Mouse (Mus musculus): ENCODE data around the gene Pak2. TPM values are rescaled to one million over a fixed set of nuclear protein-coding genes. Genes with fewer than 3 reads are reported as not detected.

The Pak2 gene
- polyA plus RNA-seq (2015; fragmentation: Nextera tagmentation; extraction: Ambion mirVana), result 37.5 and 40.4 TPM in 2 replicates

DNA sequence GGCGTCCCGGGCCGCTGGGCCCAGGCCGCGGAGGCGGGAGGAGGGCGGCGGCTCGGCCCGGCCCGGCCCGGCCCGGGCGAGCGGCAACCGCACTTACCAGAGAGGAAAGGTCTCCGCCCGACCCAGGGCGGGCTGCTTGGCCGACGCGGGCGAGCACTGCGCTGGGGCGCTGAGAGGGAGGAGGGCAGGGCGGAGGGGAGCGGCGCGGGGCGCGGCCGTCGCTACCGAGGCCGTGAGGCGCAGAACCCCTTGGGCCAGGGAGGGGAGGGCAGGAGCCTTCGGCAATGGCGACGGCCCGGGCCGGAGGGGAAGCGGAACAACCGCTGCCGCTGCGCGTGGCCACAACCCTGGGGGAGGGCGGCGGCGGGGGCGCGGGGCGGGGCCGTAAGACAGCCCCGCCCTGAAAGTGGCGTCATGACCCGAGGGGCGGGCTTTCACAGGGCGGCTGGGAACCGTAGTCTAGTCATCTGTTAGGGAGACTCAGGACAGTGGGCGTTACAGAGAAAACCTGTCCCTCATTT, at the start of gene Pak2:
Pak2 (minus strand) TSS at position 352 of the 521 bp plus-strand sequence.
- H3K27me3 ChIP-seq (ENCODE audit: control insufficient read depth, insufficient read depth, low read depth, low read length), result no peaks in the 10 kb centered on the region
- H3K4me2 ChIP-seq (ENCODE audit: low read length), result peak within 1 kb of the TSS; percentile 74
- H3K4me1 ChIP-seq (ENCODE audit: control insufficient read depth, insufficient read depth, low read length), result peaks cover 23% of the 10 kb centered on the region
- under 1% methylated on average over 31 of the region's 60 CpGs for WGBS
- ATAC-seq, result peak; percentile 98
- no peaks in the 10 kb centered on the region for H3K9me3 ChIP-seq (replicated peaks; ENCODE audit: control insufficient read depth, low read length, poor library complexity, severe bottlenecking)
- peak within 1 kb of the TSS; percentile 92 for H3K27ac ChIP-seq (ENCODE audit: low read length)
- peaks cover 4% of the 10 kb centered on the region for H3K36me3 ChIP-seq (ENCODE audit: control insufficient read depth, insufficient read depth, low read length)
- H3K4me3 ChIP-seq (ENCODE audit: low read depth, low read length), result peak within 1 kb of the TSS; percentile 99
- peak within 1 kb of the TSS; percentile 97 for H3K9ac ChIP-seq (ENCODE audit: low read depth, low read length)

DNA sequence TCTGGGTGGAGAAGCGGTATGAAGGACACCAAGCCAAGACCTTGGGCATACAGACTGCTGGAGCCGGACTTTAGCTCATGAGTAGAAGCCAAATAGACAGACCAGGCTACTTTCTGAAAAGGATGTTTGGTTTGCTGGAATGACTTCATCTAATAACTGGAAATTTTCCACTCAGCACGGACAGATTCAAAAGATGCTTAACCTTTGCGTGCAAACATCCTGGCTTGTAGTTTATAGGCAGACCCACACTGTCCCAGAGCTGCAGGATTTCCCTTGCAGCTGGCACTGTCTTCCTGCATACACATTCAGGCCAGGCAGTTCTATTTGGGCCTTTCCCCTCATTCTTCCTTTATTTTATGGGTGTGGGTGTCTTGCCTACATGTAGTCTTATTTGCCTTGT, 47.9 kb upstream of the Pak2 start:
- Histone ChIP-seq H3K9ac (ENCODE audit: low read depth, low read length) (no peak overlapping the region), H3K27me3 (ENCODE audit: control insufficient read depth, insufficient read depth, low read depth, low read length) (no peaks in the 10 kb centered on the region), H3K36me3 (ENCODE audit: control insufficient read depth, insufficient read depth, low read length) (no peaks in the 10 kb centered on the region), H3K9me3 (replicated peaks; ENCODE audit: control insufficient read depth, low read length, poor library complexity, severe bottlenecking) (no peaks in the 10 kb centered on the region), H3K27ac (ENCODE audit: low read length) (no peak overlapping the region), H3K4me1 (ENCODE audit: control insufficient read depth, insufficient read depth, low read length) (no peaks in the 10 kb centered on the region), H3K4me2 (ENCODE audit: low read length) (no peak overlapping the region), H3K4me3 (ENCODE audit: low read depth, low read length) (no peak overlapping the region)
- 77% methylated on average over 4 of the region's 4 CpGs for WGBS
- no peak for ATAC-seq

DNA sequence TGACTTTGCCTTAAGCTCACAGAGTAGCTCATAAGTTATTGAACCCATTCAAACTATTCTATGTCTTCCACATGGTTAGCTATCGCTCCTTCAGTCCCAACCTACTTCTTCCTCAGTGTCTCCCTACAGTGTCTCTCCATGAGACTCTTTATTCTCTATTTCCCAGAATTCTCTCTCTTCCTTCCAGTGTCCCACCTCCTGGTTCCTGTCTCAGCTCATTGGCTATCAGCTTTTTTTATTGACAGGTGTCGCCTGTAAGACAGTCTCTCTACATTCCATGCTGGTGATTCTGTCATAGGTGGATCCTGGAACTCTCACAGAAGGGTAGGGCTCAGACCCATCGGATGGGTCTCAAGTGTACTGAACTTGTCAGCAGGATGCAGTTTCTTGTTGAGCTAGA, 46.2 kb upstream of the Pak2 start:
- Histone ChIP-seq H3K4me2 (ENCODE audit: low read length) (no peak overlapping the region), H3K4me3 (ENCODE audit: low read depth, low read length) (no peak overlapping the region), H3K36me3 (ENCODE audit: control insufficient read depth, insufficient read depth, low read length) (no peaks in the 10 kb centered on the region), H3K4me1 (ENCODE audit: control insufficient read depth, insufficient read depth, low read length) (no peaks in the 10 kb centered on the region), H3K27ac (ENCODE audit: low read length) (no peak overlapping the region), H3K9ac (ENCODE audit: low read depth, low read length) (no peak overlapping the region), H3K27me3 (ENCODE audit: control insufficient read depth, insufficient read depth, low read depth, low read length) (no peaks in the 10 kb centered on the region), H3K9me3 (replicated peaks; ENCODE audit: control insufficient read depth, low read length, poor library complexity, severe bottlenecking) (no peaks in the 10 kb centered on the region)
- 88% methylated on average over 3 of the region's 3 CpGs for WGBS
- no peak for ATAC-seq

DNA sequence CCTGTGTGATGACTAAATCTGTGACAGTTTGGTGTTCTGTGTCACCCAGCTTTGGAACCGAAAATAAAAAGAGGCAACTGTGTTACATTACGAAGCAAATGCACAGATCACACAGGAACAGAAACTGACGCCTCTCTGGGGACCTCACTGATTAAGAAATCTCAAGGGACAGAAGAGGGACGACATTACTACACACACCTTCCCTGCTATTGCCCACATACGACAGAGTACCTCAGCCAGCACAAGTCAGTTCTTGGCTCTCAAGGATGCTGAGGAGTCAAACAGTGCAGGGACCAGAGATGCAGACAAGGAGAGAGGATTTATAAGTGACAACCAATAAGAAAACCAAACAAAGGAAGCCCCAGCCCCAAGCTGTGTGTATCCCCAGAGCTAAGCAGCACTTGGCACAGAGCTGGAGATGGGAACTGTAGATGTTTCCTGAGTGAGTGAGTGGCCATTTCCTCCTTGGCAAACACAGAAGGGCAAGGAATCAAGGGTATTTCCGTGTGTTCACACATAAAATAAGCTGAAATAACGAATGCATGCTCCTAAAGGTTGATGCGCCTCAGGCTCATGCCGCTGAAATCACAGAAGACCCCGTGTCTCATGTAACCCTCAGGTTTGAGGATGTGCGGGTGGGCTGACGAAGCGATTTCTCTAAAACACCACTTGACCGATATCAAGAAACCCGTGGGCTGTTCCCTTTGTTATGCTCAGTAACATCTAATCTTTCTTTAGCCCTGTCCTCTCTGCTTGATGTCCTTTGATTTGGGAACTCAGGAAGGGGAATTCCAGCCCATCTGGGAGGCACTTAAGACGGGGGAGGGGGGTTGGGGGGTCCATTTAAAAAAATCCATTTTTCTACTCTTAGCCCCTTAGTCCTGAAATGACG, 45.5 kb upstream of the Pak2 start:
- 63% methylated on average over 17 of the region's 17 CpGs for WGBS
- ATAC-seq, result no peak
- Histone ChIP-seq H3K27me3 (ENCODE audit: control insufficient read depth, insufficient read depth, low read depth, low read length) (no peaks in the 10 kb centered on the region), H3K4me3 (ENCODE audit: low read depth, low read length) (no peak overlapping the region), H3K4me2 (ENCODE audit: low read length) (no peak overlapping the region), H3K9ac (ENCODE audit: low read depth, low read length) (no peak overlapping the region), H3K9me3 (replicated peaks; ENCODE audit: control insufficient read depth, low read length, poor library complexity, severe bottlenecking) (no peaks in the 10 kb centered on the region), H3K4me1 (ENCODE audit: control insufficient read depth, insufficient read depth, low read length) (no peaks in the 10 kb centered on the region), H3K36me3 (ENCODE audit: control insufficient read depth, insufficient read depth, low read length) (no peaks in the 10 kb centered on the region), H3K27ac (ENCODE audit: low read length) (no peak overlapping the region)

DNA sequence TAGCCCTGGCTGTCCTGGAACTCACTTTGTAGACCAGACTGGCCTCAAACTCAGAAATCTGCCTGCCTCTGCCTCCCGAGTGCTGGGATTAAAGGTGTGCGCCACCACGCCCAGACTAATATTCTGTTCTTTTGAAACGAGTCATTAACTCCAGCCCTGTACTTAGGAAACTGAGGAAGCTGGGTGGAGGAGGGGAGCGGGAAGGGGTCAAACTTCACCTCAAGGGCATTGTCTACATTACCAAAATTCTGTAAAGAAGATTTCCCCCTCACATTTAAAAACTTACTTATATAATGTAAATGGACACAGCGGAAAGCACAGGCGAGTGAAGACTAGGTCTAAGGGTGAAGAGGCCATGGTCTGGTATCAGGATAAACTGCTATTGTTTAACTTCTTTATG, 44.9 kb upstream of the Pak2 start:
- WGBS, result 91% methylated on average over 7 of the region's 7 CpGs
- no peaks in the 10 kb centered on the region for H3K36me3 ChIP-seq (ENCODE audit: control insufficient read depth, insufficient read depth, low read length)
- H3K9me3 ChIP-seq (replicated peaks; ENCODE audit: control insufficient read depth, low read length, poor library complexity, severe bottlenecking), result no peaks in the 10 kb centered on the region
- no peak overlapping the region for H3K9ac ChIP-seq (ENCODE audit: low read depth, low read length)
- H3K4me1 ChIP-seq (ENCODE audit: control insufficient read depth, insufficient read depth, low read length), result no peaks in the 10 kb centered on the region
- H3K4me2 ChIP-seq (ENCODE audit: low read length), result no peak overlapping the region
- no peak overlapping the region for H3K4me3 ChIP-seq (ENCODE audit: low read depth, low read length)
- no peak for ATAC-seq
- no peak overlapping the region for H3K27ac ChIP-seq (ENCODE audit: low read length)
- no peaks in the 10 kb centered on the region for H3K27me3 ChIP-seq (ENCODE audit: control insufficient read depth, insufficient read depth, low read depth, low read length)

DNA sequence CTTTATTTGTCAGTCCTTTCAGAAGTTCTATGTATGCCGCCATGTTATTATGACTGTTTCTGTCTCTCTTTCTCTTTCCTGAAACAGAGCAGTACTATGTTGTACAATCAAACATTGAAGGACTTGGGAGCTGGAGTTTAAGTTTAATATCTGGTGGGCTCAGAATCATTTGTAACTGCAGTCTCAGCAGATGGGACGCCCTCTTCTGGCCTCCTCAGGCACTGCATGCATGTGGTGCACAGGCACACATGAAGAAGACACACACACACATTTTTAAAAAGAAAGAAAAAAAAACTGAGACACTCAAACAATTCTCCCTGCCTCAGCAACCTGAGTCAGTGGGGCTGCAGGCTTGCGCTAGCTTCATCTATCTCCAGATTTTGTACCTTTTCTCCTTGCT, 41.3 kb upstream of the Pak2 start:
- H3K27me3 ChIP-seq (ENCODE audit: control insufficient read depth, insufficient read depth, low read depth, low read length), result no peaks in the 10 kb centered on the region
- no peak overlapping the region for H3K4me3 ChIP-seq (ENCODE audit: low read depth, low read length)
- ATAC-seq, result no peak
- no peaks in the 10 kb centered on the region for H3K9me3 ChIP-seq (replicated peaks; ENCODE audit: control insufficient read depth, low read length, poor library complexity, severe bottlenecking)
- H3K4me2 ChIP-seq (ENCODE audit: low read length), result no peak overlapping the region
- H3K27ac ChIP-seq (ENCODE audit: low read length), result no peak overlapping the region
- no peaks in the 10 kb centered on the region for H3K36me3 ChIP-seq (ENCODE audit: control insufficient read depth, insufficient read depth, low read length)
- 80% methylated on average over 3 of the region's 3 CpGs for WGBS
- H3K9ac ChIP-seq (ENCODE audit: low read depth, low read length), result no peak overlapping the region
- H3K4me1 ChIP-seq (ENCODE audit: control insufficient read depth, insufficient read depth, low read length), result peaks cover under 1% of the 10 kb centered on the region; the same call in 1 of the 2 replicates

DNA sequence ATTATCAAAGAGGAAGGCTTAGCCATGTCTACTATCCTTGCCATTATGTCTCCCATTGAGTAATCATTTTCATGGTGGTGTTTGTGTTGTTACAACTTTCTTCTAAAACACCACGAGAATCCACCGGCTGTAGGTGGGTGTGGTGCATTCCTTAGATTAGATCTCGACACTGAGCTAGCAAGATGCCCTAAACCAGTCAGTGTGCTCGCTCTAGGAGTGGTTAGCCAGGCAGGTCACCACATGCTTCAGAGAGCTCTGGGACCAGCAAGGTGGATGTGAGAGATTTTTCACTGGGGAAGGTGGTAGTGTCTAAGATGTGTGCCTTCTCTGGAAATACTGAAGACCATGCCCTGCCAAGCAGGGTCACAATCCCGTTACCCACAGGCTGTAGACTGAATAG, 37.0 kb upstream of the Pak2 start:
- Histone ChIP-seq H3K4me3 (ENCODE audit: low read depth, low read length) (no peak overlapping the region), H3K9ac (ENCODE audit: low read depth, low read length) (no peak overlapping the region), H3K4me2 (ENCODE audit: low read length) (no peak overlapping the region), H3K36me3 (ENCODE audit: control insufficient read depth, insufficient read depth, low read length) (no peaks in the 10 kb centered on the region), H3K4me1 (ENCODE audit: control insufficient read depth, insufficient read depth, low read length) (peaks cover 4% of the 10 kb centered on the region), H3K27ac (ENCODE audit: low read length) (no peak overlapping the region), H3K9me3 (replicated peaks; ENCODE audit: control insufficient read depth, low read length, poor library complexity, severe bottlenecking) (no peaks in the 10 kb centered on the region), H3K27me3 (ENCODE audit: control insufficient read depth, insufficient read depth, low read depth, low read length) (no peaks in the 10 kb centered on the region)
- no peak for ATAC-seq
- WGBS, result 66% methylated on average over 5 of the region's 5 CpGs

DNA sequence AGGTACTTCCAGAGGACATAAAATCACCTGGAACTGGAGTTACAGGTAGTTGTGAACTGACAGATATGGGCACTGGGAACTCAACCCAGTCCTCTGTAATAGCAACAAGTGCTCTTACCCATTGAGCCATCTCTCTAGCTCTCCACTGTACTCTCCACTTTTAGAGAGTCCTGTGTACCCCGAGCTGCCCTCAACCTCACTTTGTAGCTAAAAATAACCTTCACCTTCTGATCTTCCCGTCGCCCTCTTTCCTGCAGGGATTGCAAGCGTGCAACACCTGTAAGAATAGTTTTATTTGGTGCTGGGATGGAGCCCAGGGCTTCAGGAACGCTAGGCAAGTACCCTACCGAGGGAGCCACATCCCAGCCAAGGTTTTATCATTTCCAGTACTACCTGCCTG, 36.6 kb upstream of the Pak2 start:
- H3K4me3 ChIP-seq (ENCODE audit: low read depth, low read length), result no peak overlapping the region
- H3K27ac ChIP-seq (ENCODE audit: low read length), result no peak overlapping the region
- no peak overlapping the region for H3K4me2 ChIP-seq (ENCODE audit: low read length)
- H3K36me3 ChIP-seq (ENCODE audit: control insufficient read depth, insufficient read depth, low read length), result no peaks in the 10 kb centered on the region
- H3K9ac ChIP-seq (ENCODE audit: low read depth, low read length), result no peak overlapping the region
- whole genome bisulfite sequencing, result 70% methylated on average over 6 of the region's 6 CpGs
- H3K4me1 ChIP-seq (ENCODE audit: control insufficient read depth, insufficient read depth, low read length), result peaks cover 4% of the 10 kb centered on the region
- H3K9me3 ChIP-seq (replicated peaks; ENCODE audit: control insufficient read depth, low read length, poor library complexity, severe bottlenecking), result no peaks in the 10 kb centered on the region
- ATAC-seq, result no peak
- no peaks in the 10 kb centered on the region for H3K27me3 ChIP-seq (ENCODE audit: control insufficient read depth, insufficient read depth, low read depth, low read length)

DNA sequence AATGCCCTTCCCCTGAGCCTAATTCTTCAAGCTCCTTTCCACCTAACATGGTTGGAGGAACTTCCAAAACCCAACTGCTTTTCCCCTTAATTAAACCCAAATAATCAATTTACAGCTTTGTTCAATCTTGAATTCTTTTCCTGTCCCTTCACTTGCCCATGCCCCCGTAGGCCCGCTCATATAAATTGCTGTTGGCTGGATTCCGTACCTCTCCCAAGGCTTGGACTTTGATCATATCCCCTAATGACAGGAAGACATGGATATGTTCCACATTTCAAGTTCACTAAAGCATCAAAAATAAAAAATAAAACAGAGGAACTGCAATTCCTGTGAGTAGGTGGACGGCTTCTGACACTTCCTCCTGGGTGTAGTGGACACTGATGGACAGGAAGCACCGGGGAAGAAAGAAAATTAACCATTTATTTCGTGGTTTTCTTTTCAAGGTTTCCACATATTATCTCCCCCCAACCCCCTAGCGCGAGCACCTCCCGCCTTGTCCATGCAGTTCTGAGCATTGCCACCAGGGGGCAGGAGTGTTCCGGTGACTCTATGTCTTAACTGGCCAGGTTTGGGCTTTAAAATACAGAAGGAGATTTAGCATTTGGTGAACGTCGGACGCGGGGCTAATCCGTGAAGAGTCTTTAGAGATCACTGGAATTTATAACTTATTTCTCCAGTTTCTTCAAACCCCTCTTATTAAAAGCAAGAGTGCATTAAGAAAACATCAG, 36.0 kb upstream of the Pak2 start:
- ATAC-seq, result no peak
- Histone ChIP-seq H3K4me1 (ENCODE audit: control insufficient read depth, insufficient read depth, low read length) (peaks cover 4% of the 10 kb centered on the region), H3K9ac (ENCODE audit: low read depth, low read length) (no peak overlapping the region), H3K36me3 (ENCODE audit: control insufficient read depth, insufficient read depth, low read length) (peaks cover 3% of the 10 kb centered on the region; the same call in 1 of the 2 replicates), H3K27ac (ENCODE audit: low read length) (no peak overlapping the region), H3K9me3 (replicated peaks; ENCODE audit: control insufficient read depth, low read length, poor library complexity, severe bottlenecking) (no peaks in the 10 kb centered on the region), H3K27me3 (ENCODE audit: control insufficient read depth, insufficient read depth, low read depth, low read length) (no peaks in the 10 kb centered on the region), H3K4me2 (ENCODE audit: low read length) (peak overlapping the region; percentile 25; the same call in 1 of the 2 replicates), H3K4me3 (ENCODE audit: low read depth, low read length) (no peak overlapping the region)
- whole genome bisulfite sequencing, result 18% methylated on average over 15 of the region's 15 CpGs
